Mouse (Mus musculus): ENCODE measurements around the gene Gyg. TPM values are rescaled to one million over a fixed set of nuclear protein-coding genes. Genes with fewer than 3 reads are reported as not detected.

Gene Gyg
- not detected in 2 replicates for total RNA-seq (2014; fragmentation: Nextera tagmentation)
- not detected in 2 replicates for total RNA-seq (2017)
- not detected in 2 replicates for polyA plus RNA-seq (2012)

GRCm38 (mm10) chr3:20154531-20155367 lies at the start of gene Gyg:
Gene Gyg (minus strand): TSS chr3:20155317.
- H3K36me3 ChIP-seq (replicated peaks) = no peaks in the 10 kb centered on the region
- DNase-seq (ENCODE audit: low spot score) (no peak), ATAC-seq (ENCODE audit: extremely low read depth, insufficient number of reproducible peaks, low FRiP score, poor library complexity, severe bottlenecking) (no peak)
- TF ChIP-seq CTCF (IDR thresholded peaks at IDR 0.05; ENCODE audit: low read depth, low read length) (no peak), GATA1 (IDR thresholded peaks at IDR 0.05; ENCODE audit: borderline replicate concordance, low read length) (no peak), GATA2 (IDR thresholded peaks at IDR 0.05; ENCODE audit: borderline replicate concordance, low read depth, low read length) (no peak), TAL1 (conservative IDR thresholded peaks at IDR 0.05; ENCODE audit: low read depth, low read length) (no peak)
- peaks cover 7% of the 10 kb centered on the region for H3K9me3 ChIP-seq (replicated peaks)
- no peaks in the 10 kb centered on the region for H3K27me3 ChIP-seq (ENCODE audit: insufficient read depth, low read length)
- no peak within 1 kb of the TSS for H3K4me3 ChIP-seq (ENCODE audit: low read depth, low read length)
- H3K4me1 ChIP-seq (ENCODE audit: insufficient read depth, low read depth, low read length) = no peaks in the 10 kb centered on the region

GRCm38 (mm10) chr3:20198869-20199268 lies 43.8 kb upstream of the Gyg start:
- ATAC-seq (ENCODE audit: extremely low read depth, insufficient number of reproducible peaks, low FRiP score, poor library complexity, severe bottlenecking) (no peak; the same call in 1 of the 2 replicates), DNase-seq (ENCODE audit: low spot score) (no peak)
- Histone ChIP-seq H3K27me3 (ENCODE audit: insufficient read depth, low read length) (no peaks in the 10 kb centered on the region), H3K36me3 (replicated peaks) (peaks cover 10% of the 10 kb centered on the region), H3K9me3 (replicated peaks) (no peaks in the 10 kb centered on the region), H3K4me3 (ENCODE audit: low read depth, low read length) (no peak overlapping the region), H3K4me1 (ENCODE audit: insufficient read depth, low read depth, low read length) (peaks cover 21% of the 10 kb centered on the region)
- TF ChIP-seq GATA1 (IDR thresholded peaks at IDR 0.05; ENCODE audit: borderline replicate concordance, low read length) (no peak), CTCF (IDR thresholded peaks at IDR 0.05; ENCODE audit: low read depth, low read length) (peak; percentile 71), POLR2AphosphoS5 (IDR thresholded peaks at IDR 0.05; ENCODE audit: insufficient replicate concordance, low read depth, low read length) (no peak)

- TF ChIP-seq CTCF (IDR thresholded peaks at IDR 0.05; ENCODE audit: low read depth, low read length) (no peak), GATA2 (IDR thresholded peaks at IDR 0.05; ENCODE audit: borderline replicate concordance, low read depth, low read length) (no peak), TAL1 (conservative IDR thresholded peaks at IDR 0.05; ENCODE audit: low read depth, low read length) (no peak), GATA1 (IDR thresholded peaks at IDR 0.05; ENCODE audit: borderline replicate concordance, low read length) (no peak), POLR2AphosphoS5 (IDR thresholded peaks at IDR 0.05; ENCODE audit: insufficient replicate concordance, low read depth, low read length) (no peak)
- Histone ChIP-seq H3K9me3 (replicated peaks) (no peaks in the 10 kb centered on the region), H3K4me1 (ENCODE audit: insufficient read depth, low read depth, low read length) (peaks cover 21% of the 10 kb centered on the region), H3K27me3 (ENCODE audit: insufficient read depth, low read length) (no peaks in the 10 kb centered on the region), H3K4me3 (ENCODE audit: low read depth, low read length) (peak overlapping the region; percentile 56; the same call in 1 of the 2 replicates), H3K36me3 (replicated peaks) (peaks cover 5% of the 10 kb centered on the region)
- DNase-seq (ENCODE audit: low spot score) (peak; percentile 16), ATAC-seq (ENCODE audit: extremely low read depth, insufficient number of reproducible peaks, low FRiP score, poor library complexity, severe bottlenecking) (peak; percentile 71)
Measured at GRCm38 (mm10) chr3:20197878-20198277, 42.8 kb upstream of the Gyg start.

- no peaks in the 10 kb centered on the region for H3K9me3 ChIP-seq (replicated peaks)
- DNase-seq (ENCODE audit: low spot score) (peak; percentile 2), ATAC-seq (ENCODE audit: extremely low read depth, insufficient number of reproducible peaks, low FRiP score, poor library complexity, severe bottlenecking) (peak; percentile 97)
- TF ChIP-seq CTCF (IDR thresholded peaks at IDR 0.05; ENCODE audit: low read depth, low read length) (no peak), TAL1 (conservative IDR thresholded peaks at IDR 0.05; ENCODE audit: low read depth, low read length) (peak; percentile 36), GATA2 (IDR thresholded peaks at IDR 0.05; ENCODE audit: borderline replicate concordance, low read depth, low read length) (no peak), POLR2AphosphoS5 (IDR thresholded peaks at IDR 0.05; ENCODE audit: insufficient replicate concordance, low read depth, low read length) (no peak), GATA1 (IDR thresholded peaks at IDR 0.05; ENCODE audit: borderline replicate concordance, low read length) (no peak)
- no peak overlapping the region for H3K4me3 ChIP-seq (ENCODE audit: low read depth, low read length)
- H3K4me1 ChIP-seq (ENCODE audit: insufficient read depth, low read depth, low read length) = peaks cover 13% of the 10 kb centered on the region
- no peaks in the 10 kb centered on the region for H3K36me3 ChIP-seq (replicated peaks)
- no peaks in the 10 kb centered on the region for H3K27me3 ChIP-seq (ENCODE audit: insufficient read depth, low read length)
Measured at GRCm38 (mm10) chr3:20188976-20189675, 34.0 kb upstream of the Gyg start.

GRCm38 (mm10) chr3:20172394-20172793 lies 17.3 kb upstream of the Gyg start:
- no peak for DNase-seq (ENCODE audit: low spot score)
- no peaks in the 10 kb centered on the region for H3K9me3 ChIP-seq (replicated peaks)
- no peaks in the 10 kb centered on the region for H3K36me3 ChIP-seq (replicated peaks)
- no peaks in the 10 kb centered on the region for H3K4me1 ChIP-seq (ENCODE audit: insufficient read depth, low read depth, low read length)
- no peak for ATAC-seq (ENCODE audit: extremely low read depth, insufficient number of reproducible peaks, low FRiP score, poor library complexity, severe bottlenecking)
- no peak overlapping the region for H3K4me3 ChIP-seq (ENCODE audit: low read depth, low read length)
- TF ChIP-seq TAL1 (conservative IDR thresholded peaks at IDR 0.05; ENCODE audit: low read depth, low read length) = no peak
- no peak for TF ChIP-seq GATA1 (IDR thresholded peaks at IDR 0.05; ENCODE audit: borderline replicate concordance, low read length)
- TF ChIP-seq CTCF (IDR thresholded peaks at IDR 0.05; ENCODE audit: low read depth, low read length) = no peak
- TF ChIP-seq GATA2 (IDR thresholded peaks at IDR 0.05; ENCODE audit: borderline replicate concordance, low read depth, low read length) = no peak
- TF ChIP-seq POLR2AphosphoS5 (IDR thresholded peaks at IDR 0.05; ENCODE audit: insufficient replicate concordance, low read depth, low read length) = no peak
- peaks cover 5% of the 10 kb centered on the region; the same call in 1 of the 2 replicates for H3K27me3 ChIP-seq (ENCODE audit: insufficient read depth, low read length)

- DNase-seq (ENCODE audit: low spot score) = no peak
- no peak for ATAC-seq (ENCODE audit: extremely low read depth, insufficient number of reproducible peaks, low FRiP score, poor library complexity, severe bottlenecking)
Measured at GRCm38 (mm10) chr3:20167487-20167886, 12.4 kb upstream of the Gyg start.

More at GRCm38 (mm10) chr3:20167487-20167886, 12.4 kb upstream of the Gyg start:
- no peaks in the 10 kb centered on the region for H3K4me1 ChIP-seq (ENCODE audit: insufficient read depth, low read depth, low read length)
- peaks cover 1% of the 10 kb centered on the region; the same call in 1 of the 2 replicates for H3K27me3 ChIP-seq (ENCODE audit: insufficient read depth, low read length)
- no peaks in the 10 kb centered on the region for H3K36me3 ChIP-seq (replicated peaks)
- H3K4me3 ChIP-seq (ENCODE audit: low read depth, low read length) = no peak overlapping the region
- TF ChIP-seq TAL1 (conservative IDR thresholded peaks at IDR 0.05; ENCODE audit: low read depth, low read length) = no peak
- TF ChIP-seq GATA1 (IDR thresholded peaks at IDR 0.05; ENCODE audit: borderline replicate concordance, low read length) = no peak
- TF ChIP-seq CTCF (IDR thresholded peaks at IDR 0.05; ENCODE audit: low read depth, low read length) = no peak
- TF ChIP-seq GATA2 (IDR thresholded peaks at IDR 0.05; ENCODE audit: borderline replicate concordance, low read depth, low read length) = no peak
- TF ChIP-seq POLR2AphosphoS5 (IDR thresholded peaks at IDR 0.05; ENCODE audit: insufficient replicate concordance, low read depth, low read length) = no peak
- H3K9me3 ChIP-seq (replicated peaks) = peaks cover under 1% of the 10 kb centered on the region

Measured in G1E (cell line).